Mouse (Mus musculus) NIH3T3 (cell line): ENCODE measurements around the gene Tmf1.

Experiments used
- DNase-seq: peaks from one replicate; pipeline ENCODE4 v3.0.0-alpha.2; 2012; ENCODE audit warnings: low read depth

Tmf1 gene

GRCm38 (mm10) chr6:97178491-97179366, at the start of gene Tmf1:
TSS of gene Tmf1 (minus strand) at chr6:97179122.
- peak; percentile 99 for DNase-seq

- no peak for DNase-seq
Observed at GRCm38 (mm10) chr6:97227067-97227847, 48.3 kb upstream of the Tmf1 start.

- DNase-seq, result no peak
Observed at GRCm38 (mm10) chr6:97226083-97226491, 47.2 kb upstream of the Tmf1 start.

GRCm38 (mm10) chr6:97224505-97224904, 45.6 kb upstream of the Tmf1 start:
- DNase-seq, result no peak

- no peak for DNase-seq
Observed at GRCm38 (mm10) chr6:97223566-97223965, 44.6 kb upstream of the Tmf1 start.

GRCm38 (mm10) chr6:97222931-97223467, 44.1 kb upstream of the Tmf1 start:
- DNase-seq, result peak; percentile 79

GRCm38 (mm10) chr6:97222321-97222720, 43.4 kb upstream of the Tmf1 start:
- DNase-seq, result peak; percentile 35

- peak; percentile 63 for DNase-seq
Observed at GRCm38 (mm10) chr6:97221205-97222025, 42.5 kb upstream of the Tmf1 start.

- DNase-seq, result no peak
Observed at GRCm38 (mm10) chr6:97220672-97221071, 41.8 kb upstream of the Tmf1 start.

GRCm38 (mm10) chr6:97216154-97216821, 37.4 kb upstream of the Tmf1 start:
- no peak for DNase-seq

GRCm38 (mm10) chr6:97211981-97212380, 33.1 kb upstream of the Tmf1 start:
- DNase-seq, result peak; percentile 90

- peak; percentile 35 for DNase-seq
Observed at GRCm38 (mm10) chr6:97210962-97211601, 32.2 kb upstream of the Tmf1 start.

GRCm38 (mm10) chr6:97210191-97210961, 31.5 kb upstream of the Tmf1 start, which contains the start of gene Arl6ip5:
TSS of gene Arl6ip5 (plus strand) at chr6:97210689.
- peak; percentile 97 for DNase-seq

GRCm38 (mm10) chr6:97209751-97210150, 30.8 kb upstream of the Tmf1 start:
- DNase-seq, result no peak

GRCm38 (mm10) chr6:97209201-97209600, 30.3 kb upstream of the Tmf1 start:
- DNase-seq, result peak; percentile 55

GRCm38 (mm10) chr6:97208406-97208805, 29.5 kb upstream of the Tmf1 start:
- DNase-seq, result no peak

GRCm38 (mm10) chr6:97207085-97207484, 28.2 kb upstream of the Tmf1 start:
- peak; percentile 29 for DNase-seq

- DNase-seq, result peak; percentile 100
Observed at GRCm38 (mm10) chr6:97205439-97205885, 26.5 kb upstream of the Tmf1 start, which contains the start of gene Uba3. TSS of gene Uba3 (minus strand) at chr6:97205647.

- peak; percentile 31 for DNase-seq
Observed at GRCm38 (mm10) chr6:97204952-97205351, 26.0 kb upstream of the Tmf1 start.
